Comparison of ENCODE assay signal across 9 mouse cellular contexts in the genomic region with DNA sequence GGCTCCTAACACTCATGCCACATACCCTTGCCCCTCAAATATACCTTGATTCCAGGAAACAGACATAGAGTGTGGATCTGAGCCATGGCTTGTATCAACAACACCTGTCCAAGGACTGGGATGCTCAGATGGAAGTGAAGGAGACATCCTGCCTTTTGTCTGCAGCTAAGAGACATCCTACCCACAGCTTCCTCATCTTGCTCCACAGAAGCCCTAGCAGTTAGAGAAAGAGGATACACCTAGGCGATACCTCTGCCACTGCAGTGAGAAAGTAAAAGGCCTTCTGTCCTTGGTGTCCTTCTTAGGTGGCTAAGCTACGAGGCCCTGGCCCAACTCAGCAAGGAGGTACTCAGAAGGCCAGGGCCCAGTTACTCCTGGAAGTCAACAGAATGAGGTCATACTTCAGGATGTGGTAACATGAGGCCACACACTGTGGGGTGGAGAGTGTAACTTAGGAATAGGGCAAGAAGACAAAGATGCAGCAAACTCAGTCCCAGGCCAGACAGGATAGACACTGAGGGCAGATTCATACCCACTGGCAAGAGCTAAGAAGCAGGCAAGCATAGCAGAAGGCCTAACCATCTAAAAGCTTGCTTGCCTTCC. TPM values are rescaled to one million over a fixed set of nuclear protein-coding genes. Genes with fewer than 3 reads are reported as not detected.
DNase-seq lines count a peak whose midpoint lies in the region; ATAC-seq lines count a peak whose summit lies in the region.
"Had no signal": no experiment of that assay in that cellular context is flagged by ENCODE, and none has a peak within 500 bp of the region (broad histone marks: within the 10 kb centered on the region; RNA-seq: fewer than 3 reads in every experiment).

No protein-coding gene starts in this region.

- H3K4me1 ChIP-seq in midbrain, embryonic 12.5 days: peaks cover 90% of the 10 kb centered on the region
- peaks cover 98% of the 10 kb centered on the region for H3K4me1 ChIP-seq in midbrain, embryonic 13.5 days (replicated peaks)
- peaks cover 90% of the 10 kb centered on the region for H3K4me1 ChIP-seq in limb, embryonic 13.5 days

- H3K27me3 ChIP-seq in midbrain, embryonic 12.5 days: no peaks in the 10 kb centered on the region
- no peaks in the 10 kb centered on the region for H3K27me3 ChIP-seq in midbrain, embryonic 13.5 days
- no peaks in the 10 kb centered on the region for H3K27me3 ChIP-seq in limb, embryonic 13.5 days
- no peaks in the 10 kb centered on the region for H3K27me3 ChIP-seq in splenic B cell, adult 2 months (ENCODE audit: control insufficient read depth, insufficient read depth, low read length, poor library complexity, severe bottlenecking)
- H3K27me3 ChIP-seq: forebrain, embryonic 13.5 days had no signal

- H3K36me3 ChIP-seq in midbrain, embryonic 12.5 days: no peaks in the 10 kb centered on the region
- no peaks in the 10 kb centered on the region for H3K36me3 ChIP-seq in midbrain, embryonic 13.5 days
- no peaks in the 10 kb centered on the region for H3K36me3 ChIP-seq in limb, embryonic 13.5 days
- no peaks in the 10 kb centered on the region for H3K36me3 ChIP-seq in splenic B cell, adult 2 months (ENCODE audit: control insufficient read depth, insufficient read depth, low read length, poor library complexity, severe bottlenecking)

- no peak overlapping the region for H3K4me3 ChIP-seq in midbrain, embryonic 12.5 days
- no peak overlapping the region for H3K4me3 ChIP-seq in midbrain, embryonic 13.5 days (replicated peaks)
- H3K4me3 ChIP-seq in limb, embryonic 13.5 days: no peak overlapping the region
- H3K4me3 ChIP-seq: forebrain, embryonic 13.5 days had no signal

- H3K9me3 ChIP-seq in midbrain, embryonic 12.5 days: no peaks in the 10 kb centered on the region
- H3K9me3 ChIP-seq in midbrain, embryonic 13.5 days: no peaks in the 10 kb centered on the region
- H3K9me3 ChIP-seq in limb, embryonic 13.5 days: no peaks in the 10 kb centered on the region
- H3K9me3 ChIP-seq: forebrain, embryonic 13.5 days had no signal

- DNase-seq in adrenal gland, adult 2 months: peak; percentile 74
- no peak for DNase-seq in adrenal gland, postnatal 25 days
- peak; percentile 17 for DNase-seq in splenic B cell, adult 2 months (ENCODE audit: low read depth, low spot score)
- DNase-seq in testis, postnatal 10 days (ENCODE audit: low spot score): no peak
- DNase-seq in spleen, adult 12 weeks (ENCODE audit: low spot score): no peak

- H3K9ac ChIP-seq in midbrain, embryonic 12.5 days (replicated peaks): no peak overlapping the region
- H3K9ac ChIP-seq in midbrain, embryonic 13.5 days (replicated peaks): no peak overlapping the region
- H3K9ac ChIP-seq in limb, embryonic 13.5 days: peak overlapping the region; percentile 19

- H3K27ac ChIP-seq in midbrain, embryonic 12.5 days (replicated peaks): peak overlapping the region; percentile 20; the same call in 1 of the 2 replicates
- H3K27ac ChIP-seq in midbrain, embryonic 13.5 days: no peak overlapping the region
- H3K27ac ChIP-seq in limb, embryonic 13.5 days: peak overlapping the region; percentile 28; the same call in 1 of the 2 replicates
- H3K27ac ChIP-seq: forebrain, embryonic 13.5 days had no signal

- no peak overlapping the region for H3K4me2 ChIP-seq in midbrain, embryonic 12.5 days (replicated peaks)
- H3K4me2 ChIP-seq in midbrain, embryonic 13.5 days (replicated peaks): no peak overlapping the region
- 0 out of 2 replicates have a peak overlapping the region, but pooled peaks have one; percentile 14 for H3K4me2 ChIP-seq in limb, embryonic 13.5 days (replicated peaks)
- H3K4me2 ChIP-seq: forebrain, embryonic 13.5 days had no signal

- WGBS in midbrain, embryonic 12.5 days: 86% methylated on average over 2 of the region's 2 CpGs
- WGBS in midbrain, embryonic 13.5 days: 86% methylated on average over 2 of the region's 2 CpGs
- WGBS in limb, embryonic 13.5 days: 73% methylated on average over 2 of the region's 2 CpGs

- no peak for ATAC-seq in midbrain, embryonic 12.5 days (ENCODE audit: low FRiP score, low read depth)
- ATAC-seq in midbrain, embryonic 13.5 days: no peak
- ATAC-seq in limb, embryonic 13.5 days (ENCODE audit: low FRiP score, low read depth): no peak
- ATAC-seq: forebrain, embryonic 13.5 days had no signal

RNA-seq across cellular contexts. Expression of gene Mapkapk2, which starts 8.0 kb away (rescaled TPM):
- 100 to 1,000 TPM; 161 to 176 TPM for total RNA-seq in adrenal gland, adult 2 months (2021)
- 130 and 132 TPM in 2 replicates for polyA plus RNA-seq in adrenal gland, adult 2 months (2012; rRNA removed)
- 134 and 159 TPM in 2 replicates for total RNA-seq in adrenal gland, postnatal 25 days (2021)
- polyA plus RNA-seq in midbrain, embryonic 12.5 days (2016; fragmentation: Nextera tagmentation; extraction: Ambion mirVana): 69.5 and 76.4 TPM in 2 replicates
- 29.0 and 36.3 TPM in 2 replicates for polyA plus RNA-seq in midbrain, embryonic 13.5 days (2015; fragmentation: Nextera tagmentation; extraction: Ambion mirVana)
- 42.7 and 43.3 TPM in 2 replicates for polyA plus RNA-seq in limb, embryonic 13.5 days (2015; fragmentation: Nextera tagmentation; extraction: Ambion mirVana)

RNA-seq across cellular contexts. Expression of gene Dyrk3, which starts 48.5 kb away (rescaled TPM):
- 1 to 10 TPM; 5.6 to 7.3 TPM for total RNA-seq in adrenal gland, adult 2 months (2021)
- polyA plus RNA-seq in adrenal gland, adult 2 months (2012; rRNA removed): 2.3 and 3.2 TPM in 2 replicates
- total RNA-seq in adrenal gland, postnatal 25 days (2021): 4.9 and 5.4 TPM in 2 replicates
- polyA plus RNA-seq in midbrain, embryonic 12.5 days (2016; fragmentation: Nextera tagmentation; extraction: Ambion mirVana): 18.7 and 21.5 TPM in 2 replicates
- 18.3 and 19.2 TPM in 2 replicates for polyA plus RNA-seq in midbrain, embryonic 13.5 days (2015; fragmentation: Nextera tagmentation; extraction: Ambion mirVana)
- polyA plus RNA-seq in limb, embryonic 13.5 days (2015; fragmentation: Nextera tagmentation; extraction: Ambion mirVana): 2.9 and 3.0 TPM in 2 replicates

Comparison
In these comparisons a context has a peak if more than half of its experiments do, and no peak if none do; other contexts are left out.
1. DNase-seq: peak in adrenal gland, adult 2 months (single experiment) and splenic B cell, adult 2 months (single experiment); none in adrenal gland, postnatal 25 days (single experiment), testis, postnatal 10 days (single experiment) and spleen, adult 12 weeks (single experiment).